Comparison of ENCODE assay signal across 8 mouse cellular contexts in the genomic region with DNA sequence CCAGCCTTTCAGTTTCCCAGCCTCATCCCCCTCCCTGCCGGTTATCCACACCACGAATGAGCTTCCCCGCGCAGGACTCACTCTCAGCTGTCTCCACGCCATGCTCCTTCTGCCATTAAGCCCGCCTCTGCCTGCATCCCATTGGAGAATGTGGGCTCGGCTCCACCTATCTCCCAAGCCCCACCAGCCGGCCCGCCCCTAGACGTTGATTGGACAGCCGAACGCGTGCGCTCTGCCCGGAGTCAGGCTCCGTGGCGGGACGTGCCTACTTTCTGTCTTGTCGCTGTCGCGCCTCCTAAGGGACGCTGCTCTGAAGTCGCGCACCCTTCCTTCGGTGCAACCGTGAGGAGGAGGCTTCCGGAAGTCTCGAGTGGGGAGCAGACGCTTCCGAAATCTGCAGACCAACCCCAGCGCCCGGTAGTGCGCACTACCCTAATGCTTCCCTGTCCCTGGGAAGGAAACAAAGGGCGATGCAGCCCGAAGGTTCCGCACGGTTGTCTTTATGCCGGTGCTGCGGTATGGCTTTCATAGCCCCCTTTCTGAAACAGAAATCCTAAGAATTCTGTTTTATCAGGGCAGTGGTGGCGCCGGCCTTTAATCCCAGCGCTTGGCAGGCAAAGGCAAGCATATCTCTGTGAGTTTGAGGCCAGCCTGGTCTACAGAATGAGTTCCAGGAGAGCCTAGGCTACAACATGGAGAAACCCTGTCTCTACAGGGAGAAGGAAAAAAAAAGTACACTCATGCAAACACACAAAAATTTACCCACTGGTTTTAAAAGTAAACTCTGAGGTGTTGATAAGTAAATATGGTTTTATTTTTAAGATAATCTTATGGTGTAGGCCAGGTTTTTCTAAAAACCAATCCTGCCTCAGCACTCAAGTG. TPM values are rescaled to one million over a fixed set of nuclear protein-coding genes. Genes with fewer than 3 reads are reported as not detected.
DNase-seq lines count a peak whose midpoint lies in the region; ATAC-seq lines count a peak whose summit lies in the region.

Gene Dhodh, minus strand, starts transcription at position 403 of the 882 bp plus-strand sequence.

- peak within 1 kb of the TSS; percentile 97 for H3K4me2 ChIP-seq in intestine, embryonic 14.5 days (ENCODE audit: low read length)

- H3K27me3 ChIP-seq in intestine, embryonic 14.5 days (replicated peaks; ENCODE audit: control insufficient read depth, insufficient read depth, low read length) = no peaks in the 10 kb centered on the region

- no peaks in the 10 kb centered on the region for H3K9me3 ChIP-seq in intestine, embryonic 14.5 days (ENCODE audit: control insufficient read depth, low read length)

- intact Hi-C loops in left cerebral cortex, postnatal 14 days (cut with DNase I) = loop anchor here (1.0 kb wide), 1 partner anchor 43 kb away; the partner anchor contains the start of genes Dhx38 and Txnl4b

- WGBS in intestine, embryonic 14.5 days = under 1% methylated on average over 42 of the region's 42 CpGs

- peak within 1 kb of the TSS; percentile 79 for H3K4me3 ChIP-seq in intestine, embryonic 14.5 days (ENCODE audit: low read depth, low read length)

- peak within 1 kb of the TSS; percentile 98 for H3K27ac ChIP-seq in intestine, embryonic 14.5 days (ENCODE audit: low read depth)

- H3K4me1 ChIP-seq in intestine, embryonic 14.5 days (replicated peaks; ENCODE audit: control insufficient read depth, insufficient read depth, low read length) = peaks cover 8% of the 10 kb centered on the region; the same call in 1 of the 2 replicates

- peak; percentile 98 for ATAC-seq in intestine, embryonic 14.5 days (replicated peaks; ENCODE audit: low FRiP score, low TSS enrichment, low read depth)

- peak within 1 kb of the TSS; percentile 69 for H3K9ac ChIP-seq in intestine, embryonic 14.5 days (ENCODE audit: low read length)

- DNase-seq in adrenal gland, adult 18-20 months (ENCODE audit: low spot score in 2 of 2) = peak; percentile 91
- peak; percentile 97 for DNase-seq in embryo, embryonic 11 days
- peak; percentile 96 for DNase-seq in gastrocnemius, postnatal 25 days
- peak; percentile 97 for DNase-seq in intestine, embryonic 14.5 days (ENCODE audit: low spot score)
- DNase-seq in left cerebral cortex, postnatal 14 days (ENCODE audit: low spot score in 2 of 2) = peak; percentile 97 to 99
- peak; percentile 96 for DNase-seq in mesoderm, embryonic 11.5 days (ENCODE audit: low read depth, low spot score)
- peak; percentile 95 to 98 for DNase-seq in right cerebral cortex, postnatal 36 days (ENCODE audit: low spot score in 2 of 2)
- DNase-seq in yolk sac, embryonic 10.5 days (ENCODE audit: low spot score) = peak; percentile 95

- peaks cover 21% of the 10 kb centered on the region for H3K36me3 ChIP-seq in intestine, embryonic 14.5 days (ENCODE audit: control insufficient read depth, insufficient read depth, low read length)

RNA-seq across cellular contexts. Expression of gene Dhodh, which starts in this region (rescaled TPM):
- total RNA-seq in adrenal gland, adult 18-20 months (2021) = 10 to 100 TPM; 17.6 to 17.9 TPM
- total RNA-seq in gastrocnemius, postnatal 25 days (2021) = 10 to 100 TPM; 11.0 to 12.9 TPM
- 58.8 and 61.1 TPM in 2 replicates for polyA plus RNA-seq in intestine, embryonic 14.5 days (2014; fragmentation: Nextera tagmentation; extraction: Ambion mirVana)
- total RNA-seq in left cerebral cortex, postnatal 14 days (2021) = 10 to 100 TPM; 20.4 to 20.8 TPM

Comparison
In these comparisons a context has a peak if more than half of its experiments do, and no peak if none do; other contexts are left out.
1. Peak in every context shown above with its lines: DNase-seq, ATAC-seq, H3K4me3 ChIP-seq and H3K27ac ChIP-seq.